Mouse (Mus musculus) stomach, embryonic 16.5 days (tissue): ENCODE measurements around the gene Tspan5. TPM values are rescaled to one million over a fixed set of nuclear protein-coding genes. Genes with fewer than 3 reads are reported as not detected.

Source experiments
- ATAC-seq: fragments of 200-750 bp; cut with Nextera tagmentation; 2 replicates; pipeline ENCODE4 v1.8.0; 2017; ENCODE audit warnings: moderate number of reproducible peaks, moderate TSS enrichment; ENCODE audit not compliant: insufficient read depth, low FRiP score
- H3K27ac ChIP-seq: fragments of 300-500 bp; sonication (generic); 2 replicates; pipeline ENCODE4 v1.5.1; 2014; ENCODE audit warnings: low read length
- H3K27me3 ChIP-seq: fragments of 300-500 bp; sonication (generic); 2 replicates; pipeline ENCODE4 v1.6.1; 2014; ENCODE audit warnings: low read length, control low read depth, mixed read lengths; ENCODE audit not compliant: control insufficient read depth, insufficient read depth
- H3K36me3 ChIP-seq: fragments of 300-500 bp; sonication (generic); 2 replicates; pipeline ENCODE4 v1.6.1; 2014; ENCODE audit warnings: low read length; ENCODE audit not compliant: control insufficient read depth, insufficient read depth
- H3K4me1 ChIP-seq: fragments of 300-500 bp; sonication (generic); 2 replicates; pipeline ENCODE4 v1.6.1; 2014; ENCODE audit warnings: low read length, control low read depth, mixed read lengths; ENCODE audit not compliant: control insufficient read depth, insufficient read depth
- H3K4me2 ChIP-seq: fragments of 300-500 bp; sonication (generic); 2 replicates; pipeline ENCODE4 v1.6.1; 2014; ENCODE audit warnings: low read depth, low read length, mixed read lengths
- H3K4me3 ChIP-seq: fragments of 300-500 bp; sonication (generic); replicated peaks from 2 replicates; pipeline ENCODE4 v1.5.1; 2014; ENCODE audit warnings: mild to moderate bottlenecking, low read length
- H3K9ac ChIP-seq: fragments of 300-500 bp; sonication (generic); 2 replicates; pipeline ENCODE4 v1.6.1; 2014; ENCODE audit warnings: low read length
- H3K9me3 ChIP-seq: fragments of 300-500 bp; sonication (generic); replicated peaks from 2 replicates; pipeline ENCODE4 v1.6.1; 2016; ENCODE audit warnings: low read length, control low read depth; ENCODE audit not compliant: control insufficient read depth
- WGBS: fragments of 180-500 bp; shearing (Covaris S2); extraction: QIAGEN DNeasy Blood & Tissue Kit; methylation state at CpG from one replicate; pipeline ENCODE4 v1.1.7; 2014; 5-methylcytosine and 5-hydroxymethylcytosine counted together
- polyA plus RNA-seq: library from polyadenylated mRNA; unstranded; fragments of >200 nt; fragmentation: Nextera tagmentation; extraction: Ambion mirVana; gene quantifications from 2 replicates; pipeline ENCODE4 v1.2.1, GENCODE M21; 2015

Tspan5 gene
- polyA plus RNA-seq, 1 experiment from 2014 or later, result 31.1 TPM

GRCm38 (mm10) chr3:138789275-138789674 is 47.3 kb downstream of the Tspan5 start:
- Histone ChIP-seq H3K36me3 (no peaks in the 10 kb centered on the region), H3K4me1 (peaks cover 7% of the 10 kb centered on the region; the same call in 1 of the 2 replicates), H3K4me3 (no peak overlapping the region), H3K9ac (no peak overlapping the region), H3K27ac (no peak overlapping the region), H3K9me3 (no peaks in the 10 kb centered on the region), H3K4me2 (no peak overlapping the region), H3K27me3 (no peaks in the 10 kb centered on the region)
- no peak for ATAC-seq
- WGBS, result 73% methylated on average over 5 of the region's 5 CpGs

DNA sequence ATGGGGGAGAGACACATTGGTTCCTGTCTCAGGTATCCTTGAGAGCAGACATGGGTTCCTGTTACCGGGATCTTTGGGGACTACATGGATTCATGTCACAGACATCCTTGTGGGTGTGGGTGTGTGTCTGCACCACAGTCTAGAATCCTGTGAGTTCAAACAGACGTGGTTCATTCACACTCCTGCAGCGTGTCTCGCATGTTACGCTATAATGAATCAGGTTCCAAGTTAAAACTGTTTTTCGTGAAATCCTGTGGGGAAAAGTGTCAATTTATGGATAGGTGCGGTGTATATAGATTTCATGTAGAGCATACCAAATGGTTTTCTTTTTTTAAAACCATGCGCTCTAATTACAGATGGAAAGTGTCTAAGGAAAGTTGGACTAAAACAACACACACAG is 52.5 kb downstream of the Tspan5 start:
- 90% methylated on average over 8 of the region's 8 CpGs for WGBS
- 0 out of 2 replicates have a peak, but pooled peaks cover under 1% of the 10 kb centered on the region for H3K4me1 ChIP-seq
- no peak overlapping the region for H3K4me3 ChIP-seq
- H3K27me3 ChIP-seq, result no peaks in the 10 kb centered on the region
- H3K36me3 ChIP-seq, result no peaks in the 10 kb centered on the region
- H3K9me3 ChIP-seq, result no peaks in the 10 kb centered on the region
- no peak overlapping the region for H3K27ac ChIP-seq
- no peak overlapping the region for H3K9ac ChIP-seq
- H3K4me2 ChIP-seq, result no peak overlapping the region
- ATAC-seq, result no peak

DNA sequence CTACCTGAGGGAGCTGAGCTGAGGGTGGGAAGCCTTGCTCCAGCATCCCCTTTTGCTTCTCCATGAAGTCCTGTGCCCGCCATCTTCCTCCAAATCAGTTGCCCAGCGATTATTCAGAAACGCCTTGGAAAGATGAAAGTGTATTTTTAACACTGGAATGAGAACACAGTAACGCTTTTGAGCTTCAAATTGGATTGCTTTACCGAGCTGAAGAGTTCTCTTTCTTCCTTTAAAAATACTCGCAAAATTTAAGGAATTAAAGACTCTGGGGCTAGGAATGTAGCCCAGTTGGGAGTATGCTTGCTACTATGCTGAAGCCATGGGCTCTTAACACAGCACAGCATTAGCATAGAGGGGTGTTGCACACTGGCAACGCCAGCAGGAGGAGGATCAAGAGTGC is 54.0 kb downstream of the Tspan5 start:
- Histone ChIP-seq H3K36me3 (no peaks in the 10 kb centered on the region), H3K27ac (no peak overlapping the region), H3K27me3 (no peaks in the 10 kb centered on the region), H3K9ac (no peak overlapping the region), H3K9me3 (no peaks in the 10 kb centered on the region), H3K4me1 (peaks cover 13% of the 10 kb centered on the region), H3K4me3 (no peak overlapping the region), H3K4me2 (no peak overlapping the region)
- 85% methylated on average over 7 of the region's 7 CpGs for WGBS
- no peak for ATAC-seq

DNA sequence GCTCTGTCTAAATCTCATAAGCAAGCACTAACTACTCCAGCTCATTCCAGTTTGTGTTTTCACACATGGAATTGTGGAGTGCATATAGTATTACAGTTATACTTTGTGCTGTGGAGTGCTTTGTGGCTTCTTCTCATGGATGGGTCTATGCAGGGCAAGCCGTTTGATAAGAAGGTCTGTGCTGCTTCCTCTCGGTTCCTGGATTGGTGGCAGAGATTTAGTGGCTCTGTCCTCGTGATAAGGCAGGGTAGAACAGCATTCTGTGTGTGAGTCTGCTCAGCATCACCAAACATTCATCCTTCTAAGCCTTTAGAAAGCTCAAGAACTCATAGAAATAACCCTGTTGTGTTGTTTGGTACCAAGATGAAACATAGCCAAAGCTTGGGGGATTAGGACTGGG is 54.6 kb downstream of the Tspan5 start:
- no peak overlapping the region for H3K4me3 ChIP-seq
- no peaks in the 10 kb centered on the region for H3K36me3 ChIP-seq
- no peak overlapping the region for H3K4me2 ChIP-seq
- no peaks in the 10 kb centered on the region for H3K27me3 ChIP-seq
- 59% methylated on average over 3 of the region's 3 CpGs for WGBS
- no peak overlapping the region for H3K9ac ChIP-seq
- ATAC-seq, result no peak
- H3K4me1 ChIP-seq, result peaks cover 18% of the 10 kb centered on the region
- no peaks in the 10 kb centered on the region for H3K9me3 ChIP-seq
- no peak overlapping the region for H3K27ac ChIP-seq

- ATAC-seq, result no peak
Observed at GRCm38 (mm10) chr3:138800664-138801411, 58.8 kb downstream of the Tspan5 start.

DNA sequence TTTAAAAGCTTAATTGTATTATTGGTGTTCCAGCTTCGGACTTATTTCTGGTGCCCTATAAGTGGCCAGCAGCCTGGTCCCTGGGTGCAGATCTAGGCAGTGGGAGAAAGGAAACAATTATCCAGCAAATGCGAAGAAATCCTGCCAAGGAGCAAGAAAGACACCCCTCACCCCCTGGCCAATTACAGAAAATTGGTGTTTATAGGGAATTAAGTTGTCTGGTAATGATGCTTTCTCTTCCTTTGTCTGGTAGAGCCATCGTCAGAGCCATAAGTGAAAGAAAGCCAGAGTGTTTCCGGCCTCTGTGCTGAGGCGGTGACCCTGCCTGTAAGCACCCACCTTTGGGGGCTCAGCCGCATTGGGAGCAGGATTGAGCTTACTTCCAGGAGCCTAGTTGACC is 59.7 kb downstream of the Tspan5 start:
- Histone ChIP-seq H3K9me3 (no peaks in the 10 kb centered on the region), H3K27ac (no peak overlapping the region), H3K36me3 (no peaks in the 10 kb centered on the region), H3K4me3 (no peak overlapping the region), H3K27me3 (no peaks in the 10 kb centered on the region), H3K9ac (no peak overlapping the region; the same call in 1 of the 2 replicates), H3K4me1 (peaks cover 33% of the 10 kb centered on the region), H3K4me2 (no peak overlapping the region)
- WGBS, result 78% methylated on average over 6 of the region's 6 CpGs
- ATAC-seq, result no peak

More at GRCm38 (mm10) chr3:138800664-138801411, 58.8 kb downstream of the Tspan5 start:
- H3K4me1 ChIP-seq, result peaks cover 33% of the 10 kb centered on the region
- no peaks in the 10 kb centered on the region for H3K27me3 ChIP-seq
- WGBS, result 65% methylated on average over 16 of the region's 16 CpGs
- H3K36me3 ChIP-seq, result no peaks in the 10 kb centered on the region
- H3K4me2 ChIP-seq, result no peak overlapping the region
- H3K27ac ChIP-seq, result no peak overlapping the region; the same call in 1 of the 2 replicates
- no peak overlapping the region for H3K9ac ChIP-seq
- H3K4me3 ChIP-seq, result no peak overlapping the region
- H3K9me3 ChIP-seq, result no peaks in the 10 kb centered on the region

DNA sequence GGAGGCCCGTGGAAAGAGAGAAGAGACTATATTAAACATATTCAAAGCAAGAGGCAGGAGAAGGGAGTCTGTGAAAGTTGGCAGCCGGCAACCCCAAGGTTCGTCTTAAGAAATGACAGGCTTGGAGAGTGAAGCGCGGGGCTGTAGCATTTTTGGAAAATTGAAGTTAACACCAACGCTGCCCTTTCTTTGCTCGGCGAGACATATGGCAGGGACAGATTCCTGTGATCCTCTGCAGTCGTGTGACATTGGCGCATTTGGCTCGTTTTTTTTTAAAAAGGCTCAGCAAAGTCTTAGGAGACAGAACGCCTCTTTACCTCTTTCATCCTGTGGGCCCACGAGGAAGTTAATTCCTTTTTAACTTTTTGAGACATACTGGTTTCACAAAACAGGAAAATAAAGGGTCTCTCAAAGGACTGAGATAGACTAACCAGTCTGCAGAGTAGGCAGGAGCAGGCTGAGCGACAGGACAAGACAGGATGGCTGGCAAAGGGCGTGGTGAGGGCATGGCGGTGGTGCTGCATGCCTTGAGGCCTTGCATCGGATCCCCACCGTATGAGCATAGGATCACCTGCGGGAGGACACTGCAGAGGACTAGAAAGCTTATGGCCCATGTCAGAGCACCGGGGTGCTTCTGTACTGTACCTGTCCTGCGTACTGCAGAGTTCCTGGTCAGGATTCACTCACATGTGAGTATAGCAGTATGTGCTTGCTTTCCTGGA is 60.9 kb downstream of the Tspan5 start:
- Histone ChIP-seq H3K9ac (no peak overlapping the region), H3K4me1 (peaks cover 35% of the 10 kb centered on the region), H3K9me3 (no peaks in the 10 kb centered on the region), H3K4me2 (no peak overlapping the region), H3K4me3 (no peak overlapping the region), H3K27me3 (no peaks in the 10 kb centered on the region), H3K27ac (no peak overlapping the region), H3K36me3 (no peaks in the 10 kb centered on the region; the same call in 1 of the 2 replicates)
- WGBS, result 60% methylated on average over 21 of the region's 21 CpGs
- no peak for ATAC-seq

DNA sequence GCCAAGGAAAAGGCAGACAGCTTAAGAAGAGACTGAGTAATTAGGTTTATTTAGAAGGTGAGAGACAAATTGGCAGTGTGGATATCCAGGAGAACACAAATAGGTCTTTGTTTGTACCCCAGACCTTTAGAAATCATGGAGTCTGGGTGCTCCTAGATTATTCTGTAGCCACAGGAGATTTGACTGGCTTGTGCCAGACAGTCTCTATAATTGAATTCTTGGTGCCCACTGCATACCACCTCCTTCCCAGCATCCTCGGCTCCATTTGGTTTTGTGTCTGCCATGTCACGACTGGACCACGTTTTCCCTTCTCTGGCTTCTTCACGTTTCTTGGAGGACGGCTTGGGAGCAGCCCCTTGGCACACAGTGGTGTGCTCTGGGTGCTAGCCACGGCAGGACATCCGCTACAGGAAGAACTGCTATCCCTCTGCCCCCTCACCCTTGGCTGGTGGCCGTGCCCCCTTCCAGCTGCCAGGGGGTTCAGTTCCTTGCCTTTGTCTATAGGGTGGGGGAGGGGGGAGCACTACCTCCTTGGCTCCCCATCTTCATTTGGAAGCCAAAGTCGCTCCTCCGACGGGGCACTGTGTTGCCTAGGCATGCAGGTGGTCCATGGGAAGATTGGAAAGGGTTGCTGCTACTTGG is 61.6 kb downstream of the Tspan5 start:
- peaks cover 37% of the 10 kb centered on the region for H3K4me1 ChIP-seq
- no peak overlapping the region for H3K4me2 ChIP-seq
- ATAC-seq, result no peak
- H3K4me3 ChIP-seq, result no peak overlapping the region
- H3K27ac ChIP-seq, result no peak overlapping the region
- H3K27me3 ChIP-seq, result no peaks in the 10 kb centered on the region
- no peaks in the 10 kb centered on the region for H3K9me3 ChIP-seq
- no peaks in the 10 kb centered on the region; the same call in 1 of the 2 replicates for H3K36me3 ChIP-seq
- WGBS, result 82% methylated on average over 11 of the region's 11 CpGs
- no peak overlapping the region for H3K9ac ChIP-seq
